Mouse (Mus musculus): Measurements from ENCODE around the gene Vmn1r94. TPM values are rescaled to one million over a fixed set of nuclear protein-coding genes. Genes with fewer than 3 reads are reported as not detected.

The Vmn1r94 gene
- not detected for polyA plus RNA-seq (2015; fragmentation: Illumina TruSeq; extraction: RNeasy Lipid Tissue Mini Kit (QIAGEN cat#74804); ENCODE audit: insufficient read depth, low replicate concordance)

GRCm38 (mm10) chr7:20168277-20168676, at the start of gene Vmn1r94:
Gene Vmn1r94 (minus strand): TSS chr7:20168377.

GRCm38 (mm10) chr7:20205507-20205906, 37.3 kb upstream of the Vmn1r94 start, which contains the start of gene Gm6164:
Gene Gm6164 (minus strand): TSS chr7:20205607.

GRCm38 (mm10) chr7:20193410-20193809, 25.2 kb upstream of the Vmn1r94 start, which contains the start of gene Vmn1r95:
Gene Vmn1r95 (plus strand): TSS chr7:20193710.

GRCm38 (mm10) chr7:20138988-20139387, 29.2 kb downstream of the Vmn1r94 start, which contains the start of gene Vmn1r93:
Gene Vmn1r93 (minus strand): TSS chr7:20139088.

GRCm38 (mm10) chr7:20122479-20122878, 45.7 kb downstream of the Vmn1r94 start, which contains the start of gene Gm16442:
Gene Gm16442 (minus strand): TSS chr7:20122579.

Other genes starting within 250 kb of the Vmn1r94 start
- gene Pvr, start 247.2 kb downstream of the Vmn1r94 start, polyA plus RNA-seq (2015; fragmentation: Illumina TruSeq; extraction: RNeasy Lipid Tissue Mini Kit (QIAGEN cat#74804); ENCODE audit: insufficient read depth, low replicate concordance): 22.2 TPM
- gene Igsf23, start 217.6 kb downstream of the Vmn1r94 start, polyA plus RNA-seq (2015; fragmentation: Illumina TruSeq; extraction: RNeasy Lipid Tissue Mini Kit (QIAGEN cat#74804); ENCODE audit: insufficient read depth, low replicate concordance): 1.6 TPM
- not detected for gene Ceacam20, start 203.0 kb downstream of the Vmn1r94 start, polyA plus RNA-seq (2015; fragmentation: Illumina TruSeq; extraction: RNeasy Lipid Tissue Mini Kit (QIAGEN cat#74804); ENCODE audit: insufficient read depth, low replicate concordance)
- gene Nlrp9b, start 176.9 kb downstream of the Vmn1r94 start, polyA plus RNA-seq (2015; fragmentation: Illumina TruSeq; extraction: RNeasy Lipid Tissue Mini Kit (QIAGEN cat#74804); ENCODE audit: insufficient read depth, low replicate concordance): not detected
- gene Vmn1r91, start 68.7 kb downstream of the Vmn1r94 start, polyA plus RNA-seq (2015; fragmentation: Illumina TruSeq; extraction: RNeasy Lipid Tissue Mini Kit (QIAGEN cat#74804); ENCODE audit: insufficient read depth, low replicate concordance): not detected
- gene Gm16442, start 45.8 kb downstream of the Vmn1r94 start, polyA plus RNA-seq (2015; fragmentation: Illumina TruSeq; extraction: RNeasy Lipid Tissue Mini Kit (QIAGEN cat#74804); ENCODE audit: insufficient read depth, low replicate concordance): not detected
- gene Vmn1r93, start 29.3 kb downstream of the Vmn1r94 start, polyA plus RNA-seq (2015; fragmentation: Illumina TruSeq; extraction: RNeasy Lipid Tissue Mini Kit (QIAGEN cat#74804); ENCODE audit: insufficient read depth, low replicate concordance): not detected
- not detected for gene Vmn1r95, start 25.3 kb upstream of the Vmn1r94 start, polyA plus RNA-seq (2015; fragmentation: Illumina TruSeq; extraction: RNeasy Lipid Tissue Mini Kit (QIAGEN cat#74804); ENCODE audit: insufficient read depth, low replicate concordance)
- not detected for gene Gm6164, start 37.2 kb upstream of the Vmn1r94 start, polyA plus RNA-seq (2015; fragmentation: Illumina TruSeq; extraction: RNeasy Lipid Tissue Mini Kit (QIAGEN cat#74804); ENCODE audit: insufficient read depth, low replicate concordance)
- not detected for gene Gm4498, start 65.5 kb upstream of the Vmn1r94 start, polyA plus RNA-seq (2015; fragmentation: Illumina TruSeq; extraction: RNeasy Lipid Tissue Mini Kit (QIAGEN cat#74804); ENCODE audit: insufficient read depth, low replicate concordance)
- not detected for gene Gm5890, start 94.5 kb upstream of the Vmn1r94 start, polyA plus RNA-seq (2015; fragmentation: Illumina TruSeq; extraction: RNeasy Lipid Tissue Mini Kit (QIAGEN cat#74804); ENCODE audit: insufficient read depth, low replicate concordance)
- gene Gm4133, start 165.7 kb upstream of the Vmn1r94 start, polyA plus RNA-seq (2015; fragmentation: Illumina TruSeq; extraction: RNeasy Lipid Tissue Mini Kit (QIAGEN cat#74804); ENCODE audit: insufficient read depth, low replicate concordance): not detected
- gene Gm5728, start 207.0 kb upstream of the Vmn1r94 start, polyA plus RNA-seq (2015; fragmentation: Illumina TruSeq; extraction: RNeasy Lipid Tissue Mini Kit (QIAGEN cat#74804); ENCODE audit: insufficient read depth, low replicate concordance): not detected
- not detected for gene Vmn1r100, start 249.6 kb upstream of the Vmn1r94 start, polyA plus RNA-seq (2015; fragmentation: Illumina TruSeq; extraction: RNeasy Lipid Tissue Mini Kit (QIAGEN cat#74804); ENCODE audit: insufficient read depth, low replicate concordance)

Data from spleen, adult 10 weeks (tissue).